Mouse (Mus musculus): Measurements from ENCODE around the gene Vmn2r39.
"Not testable (repeated sequence)": the region's sequence is repeated elsewhere in the genome, so short reads cannot be mapped to it uniquely, and the experiment has no call there.

The Vmn2r39 gene

GRCm38 (mm10) chr7:9030698-9031097 is at the start of gene Vmn2r39:
Gene Vmn2r39 (minus strand): TSS chr7:9030798.
- not testable (repeated sequence) for DNase-seq (ENCODE audit: low spot score)

GRCm38 (mm10) chr7:9065353-9065752 is 34.8 kb upstream of the Vmn2r39 start:
- not testable (repeated sequence) for DNase-seq (ENCODE audit: low spot score)
